Mouse (Mus musculus) 416B (cell line): ENCODE data around the gene Hoxa2.

Source experiments
- DNase-seq: peaks from one replicate; pipeline ENCODE4 v3.0.0; 2011; ENCODE audit warnings: low read depth

Hoxa2 gene

DNA sequence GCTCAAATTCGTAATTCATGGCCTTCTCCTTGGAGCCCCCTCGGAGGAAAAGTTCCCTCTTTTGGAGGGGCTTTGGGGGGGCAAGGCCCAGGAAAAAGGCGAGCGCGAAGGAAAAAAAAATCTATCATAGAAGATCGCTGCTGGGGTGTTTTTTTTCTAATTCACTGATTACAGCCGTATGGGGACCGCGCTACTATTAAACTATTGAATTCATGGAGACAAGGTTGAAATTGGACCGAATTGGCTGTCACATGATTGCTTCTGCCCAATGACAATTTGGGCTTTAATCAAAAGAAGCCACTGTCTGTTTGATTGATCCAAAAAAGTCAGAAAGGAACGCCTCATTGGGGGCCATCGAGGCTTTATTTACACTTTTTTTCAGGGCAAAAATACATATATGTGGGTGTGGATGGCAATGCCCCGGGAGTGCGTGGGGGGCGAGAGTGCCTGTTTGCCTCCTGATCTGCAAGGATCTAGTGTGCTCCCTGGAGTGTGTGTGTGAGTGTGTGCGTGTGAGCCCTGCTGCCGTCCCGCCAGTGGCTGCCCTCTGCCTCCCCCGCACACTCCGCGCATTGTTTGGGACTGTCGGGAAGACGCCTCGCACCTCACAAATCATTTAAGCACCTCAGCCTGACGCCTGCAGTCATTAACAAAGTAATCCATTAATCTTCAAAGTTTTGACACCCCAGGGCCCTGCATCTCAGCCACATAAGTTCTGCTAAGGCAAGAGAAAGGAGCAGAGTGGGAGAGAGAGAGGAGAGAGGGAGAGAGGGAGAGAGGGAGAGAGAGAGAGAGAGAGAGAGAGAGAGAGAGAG, at the start of gene Hoxa2:
Gene Hoxa2 (minus strand): TSS at position 206 of the 815 bp plus-strand sequence.
- DNase-seq, result no peak

DNA sequence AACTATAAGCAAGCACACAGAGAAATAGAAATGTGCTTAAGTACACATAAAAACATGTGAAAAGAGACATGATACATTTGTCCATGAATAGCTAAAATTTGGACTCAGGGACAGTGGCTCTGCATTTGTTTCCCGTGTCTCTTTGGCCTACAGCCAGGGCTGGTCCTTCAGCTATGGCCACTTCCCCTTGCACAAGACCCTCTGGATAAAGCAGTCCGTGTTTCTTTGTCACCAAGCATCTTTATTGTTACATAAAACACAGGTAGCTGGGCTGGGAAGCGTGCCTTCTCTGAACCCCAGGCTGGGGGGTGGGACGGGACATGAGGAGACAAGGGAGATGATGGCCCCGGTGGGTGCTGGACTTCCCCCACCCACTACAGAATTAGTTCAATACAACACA, 49.6 kb upstream of the Hoxa2 start:
- peak; percentile 13 for DNase-seq

DNA sequence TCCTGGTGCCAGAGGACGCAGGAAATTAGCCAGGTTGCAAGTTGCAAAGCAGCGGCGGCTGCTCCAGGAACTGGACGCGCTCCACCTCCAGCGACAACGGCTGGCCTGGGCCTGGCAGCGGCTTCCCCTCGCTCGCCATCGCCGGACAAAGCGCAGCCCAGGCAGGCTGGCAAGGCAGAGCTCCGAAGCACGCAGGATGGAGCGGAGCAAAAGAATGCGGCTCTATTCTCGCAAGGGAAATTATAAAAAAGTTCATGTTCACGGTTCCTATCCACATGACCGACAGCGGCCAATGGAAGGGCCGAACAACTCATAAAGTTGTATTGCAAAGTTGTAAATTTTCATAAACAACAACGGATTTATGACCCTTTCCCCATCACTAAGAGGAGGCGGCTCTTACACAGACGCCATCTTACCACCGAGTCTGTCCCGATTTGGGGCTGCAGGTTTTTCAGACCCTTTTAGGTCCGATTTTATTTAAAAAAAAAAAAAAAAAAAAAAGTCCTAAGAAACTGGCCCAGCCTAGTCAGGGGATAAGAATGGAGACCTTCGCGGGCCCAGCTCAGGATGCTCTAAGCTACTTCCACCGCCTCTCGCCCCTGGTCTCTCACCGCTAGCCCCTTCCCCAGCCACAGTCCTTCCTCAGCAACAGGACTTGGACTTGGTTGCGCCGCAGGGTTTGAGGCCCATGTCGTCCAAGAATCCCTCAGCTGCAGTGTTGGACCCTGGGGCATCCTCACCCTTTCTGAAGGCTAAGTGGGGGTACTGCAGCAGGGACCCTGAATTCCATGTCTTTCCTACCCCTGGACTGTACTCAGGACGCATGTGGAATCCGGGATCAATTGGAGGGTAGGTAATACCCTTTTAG, 48.7 kb upstream of the Hoxa2 start, which contains the start of the genes Hoxa3 and Gm28308:
Gene Hoxa3 (minus strand): TSS at position 218 of the 868 bp plus-strand sequence.
Gene Gm28308 (minus strand): TSS at position 221 of the 868 bp plus-strand sequence.
- no peak for DNase-seq

DNA sequence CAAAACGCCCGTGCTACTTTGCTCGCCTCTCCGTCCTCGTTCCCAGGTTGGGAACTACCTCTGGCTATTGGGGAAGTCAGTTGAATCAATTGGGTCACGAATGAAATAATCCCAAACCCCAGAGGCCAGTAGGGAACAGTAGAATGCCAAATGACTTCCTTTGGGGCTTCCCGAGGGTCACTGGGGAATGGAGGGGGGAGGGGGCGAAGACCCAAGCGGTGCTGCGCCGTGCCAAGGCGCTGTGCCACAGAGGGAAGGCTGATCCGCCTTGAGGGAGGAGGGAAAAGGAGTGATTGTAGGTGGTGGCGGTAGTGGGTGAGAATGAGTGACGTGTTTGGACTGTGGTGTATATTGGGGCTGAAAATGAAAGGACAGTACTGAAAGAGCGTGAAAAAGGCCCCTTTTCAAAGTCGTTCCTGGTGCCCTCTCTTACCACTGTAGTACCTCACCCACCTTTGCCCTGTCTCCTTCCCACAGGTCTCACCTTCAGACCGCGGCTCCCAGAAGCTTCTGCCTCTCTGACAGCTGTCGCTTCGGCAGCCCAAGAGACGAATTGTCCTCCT, 48.0 kb upstream of the Hoxa2 start:
- DNase-seq, result no peak

DNA sequence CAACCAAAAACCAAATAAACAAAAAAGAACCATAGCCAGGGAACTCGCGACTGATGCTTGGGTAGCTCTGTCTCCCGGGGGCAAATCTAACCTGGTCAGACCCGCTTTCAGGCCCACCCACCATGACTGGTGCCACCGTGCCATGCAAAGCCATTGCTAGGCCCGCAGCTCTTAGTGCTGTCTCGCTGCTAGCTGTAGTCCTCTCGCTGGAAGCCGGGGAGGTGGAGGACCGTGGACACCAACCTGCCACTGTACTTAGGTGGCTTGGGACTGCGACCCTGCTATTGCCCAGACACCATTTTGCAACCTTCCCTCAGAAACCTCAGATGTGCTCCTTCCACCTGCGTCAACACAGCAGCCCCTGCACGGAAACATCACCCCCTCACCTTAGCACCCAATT, 47.3 kb upstream of the Hoxa2 start:
- DNase-seq, result no peak

DNA sequence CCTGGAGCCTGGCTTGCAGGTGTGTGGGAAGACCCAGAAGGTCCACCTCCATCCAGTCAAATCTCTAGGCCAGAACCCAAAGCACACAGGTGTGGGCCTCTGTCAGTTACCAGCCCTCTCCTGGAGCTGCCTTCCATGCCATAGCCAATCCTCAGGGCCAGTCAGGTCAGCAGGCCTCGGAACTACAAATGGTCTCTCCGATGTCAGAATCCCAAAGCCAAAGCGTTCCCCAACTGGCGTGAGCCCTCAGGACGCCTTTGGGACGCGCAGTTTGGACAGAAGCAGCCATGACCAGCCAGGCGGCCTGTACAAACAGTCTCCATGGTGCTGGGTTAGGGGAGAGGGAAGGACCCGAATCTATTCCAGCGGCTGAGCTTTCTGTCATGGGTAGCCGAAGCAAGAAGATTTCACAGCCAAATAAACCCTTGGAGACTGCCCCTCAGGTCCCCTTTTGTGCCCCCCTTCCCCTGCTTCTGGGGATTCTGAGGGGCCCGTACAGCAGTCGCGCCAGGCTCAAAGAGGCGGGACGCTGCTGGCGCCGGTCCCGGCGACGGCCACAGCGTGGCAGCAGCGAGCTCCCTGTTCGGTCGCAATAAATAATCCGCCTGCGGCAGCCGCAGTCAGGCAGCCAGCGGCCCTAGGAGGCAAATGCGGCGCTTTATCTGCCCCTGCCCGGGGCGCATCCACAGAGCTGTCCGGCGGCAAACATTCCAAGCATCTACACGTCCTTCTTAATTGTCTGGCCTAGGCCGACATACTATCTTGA, 46.7 kb upstream of the Hoxa2 start:
- peak; percentile 53 for DNase-seq

DNA sequence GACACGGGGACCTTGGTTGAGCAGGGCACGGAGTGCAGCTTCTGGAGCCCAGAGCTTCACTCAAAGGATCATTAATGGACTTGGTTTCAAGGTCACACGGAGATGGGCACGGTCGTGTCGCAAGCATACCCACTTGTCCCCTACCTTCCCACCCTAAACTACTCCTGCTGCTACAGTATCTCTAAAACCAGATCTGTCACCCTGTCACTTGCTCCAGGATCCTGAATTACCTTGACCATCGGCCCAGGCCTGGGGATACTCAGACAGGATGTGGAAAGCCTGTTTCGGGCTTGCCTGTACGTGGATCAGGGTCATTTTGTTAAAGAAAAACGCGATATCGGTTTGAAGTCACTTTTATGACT, 45.0 kb upstream of the Hoxa2 start:
- no peak for DNase-seq

DNA sequence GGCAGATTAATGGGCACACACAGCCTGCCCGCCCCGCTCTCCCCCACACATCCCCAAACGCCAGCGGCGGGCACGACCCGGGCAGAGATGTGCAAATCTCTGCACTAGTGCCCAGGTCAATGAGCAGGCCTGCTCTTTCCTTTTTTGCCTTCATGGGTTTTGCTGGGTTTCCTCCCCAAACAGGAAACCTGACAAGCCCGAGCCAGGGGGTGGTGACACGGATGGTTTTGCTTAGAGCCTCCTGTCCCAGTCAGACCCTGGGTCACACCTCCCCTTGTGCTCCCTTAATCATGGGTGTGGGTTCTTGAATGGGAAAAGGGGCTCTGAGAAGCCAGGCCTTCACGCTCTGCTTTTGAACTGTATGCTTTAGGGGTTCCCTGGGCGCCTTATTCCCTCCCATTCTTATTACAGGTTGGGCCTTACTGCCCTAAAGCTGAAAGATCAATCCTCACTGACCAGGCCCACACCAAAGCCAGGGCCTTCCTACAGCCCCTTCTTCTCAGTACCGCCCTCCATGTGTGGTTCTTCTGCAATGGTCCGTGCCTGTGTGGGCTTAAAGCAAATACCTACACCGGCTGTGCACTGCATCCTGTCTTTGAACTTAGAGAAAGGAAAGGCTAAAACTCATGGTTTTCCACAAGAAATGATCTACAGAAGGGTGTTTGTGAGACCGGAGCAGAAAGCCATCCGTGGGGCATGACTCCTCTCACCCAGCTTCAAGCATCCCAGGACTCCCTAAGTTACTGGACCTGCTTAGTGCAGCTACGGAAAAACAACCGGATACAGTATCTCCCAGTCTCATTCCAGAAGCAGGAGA, 44.4 kb upstream of the Hoxa2 start:
- DNase-seq, result no peak

DNA sequence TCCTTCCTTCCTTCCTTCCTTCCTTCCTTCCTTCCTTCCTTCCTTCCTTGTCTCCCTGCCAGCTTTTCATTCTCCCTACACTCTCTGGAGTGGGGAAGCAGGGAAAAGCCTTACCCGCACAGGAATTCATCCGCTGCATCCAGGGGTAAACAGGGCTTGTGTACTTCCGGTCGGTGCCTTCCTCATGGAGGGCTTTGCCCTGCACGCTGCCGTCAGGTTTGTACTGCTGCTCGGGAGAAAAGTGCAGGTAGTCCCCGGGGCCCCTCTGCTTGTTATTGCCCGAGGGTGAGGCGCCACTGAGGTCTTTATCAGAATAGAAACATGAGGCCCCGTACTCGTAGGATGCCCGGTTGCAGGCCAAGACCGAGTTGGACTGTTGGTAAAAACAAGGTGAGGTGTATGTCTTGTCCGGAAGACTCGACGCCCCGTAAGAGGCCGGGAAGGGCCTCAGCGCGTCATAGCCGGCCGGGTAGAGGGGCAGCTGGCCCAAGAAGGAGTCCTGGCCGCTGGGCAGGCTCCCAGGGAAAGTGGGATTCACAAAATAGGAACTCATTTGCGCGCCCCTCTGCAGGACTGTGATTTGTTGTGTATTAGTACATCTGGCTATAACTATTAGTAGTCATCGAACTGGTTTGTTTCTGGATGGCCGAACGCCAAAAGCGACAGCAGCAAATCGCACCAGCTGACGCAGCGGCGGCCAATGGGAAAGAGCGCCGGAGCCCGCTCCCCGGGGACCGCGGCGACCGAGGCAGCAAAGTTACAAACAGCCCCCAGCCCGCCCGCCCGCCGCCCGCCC, 43.6 kb upstream of the Hoxa2 start, which contains the start of gene Hoxa6:
Gene Hoxa6 (minus strand): TSS at position 651 of the 796 bp plus-strand sequence.
- no peak for DNase-seq

DNA sequence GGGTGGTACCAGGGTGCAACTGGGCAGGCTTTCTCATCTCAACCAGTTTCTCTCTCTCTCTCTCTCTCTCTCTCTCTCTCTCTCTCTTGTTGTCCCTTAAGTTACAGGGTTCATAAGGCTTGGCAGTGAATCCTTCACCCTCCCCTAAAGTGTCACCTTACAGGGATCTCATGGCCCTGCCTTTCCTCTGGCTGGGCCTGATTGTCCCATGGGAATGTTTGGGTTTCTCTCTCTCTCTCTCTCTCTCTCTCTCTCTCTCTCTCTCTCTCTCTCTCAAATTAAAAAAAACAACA, 43.0 kb upstream of the Hoxa2 start:
- no peak for DNase-seq

DNA sequence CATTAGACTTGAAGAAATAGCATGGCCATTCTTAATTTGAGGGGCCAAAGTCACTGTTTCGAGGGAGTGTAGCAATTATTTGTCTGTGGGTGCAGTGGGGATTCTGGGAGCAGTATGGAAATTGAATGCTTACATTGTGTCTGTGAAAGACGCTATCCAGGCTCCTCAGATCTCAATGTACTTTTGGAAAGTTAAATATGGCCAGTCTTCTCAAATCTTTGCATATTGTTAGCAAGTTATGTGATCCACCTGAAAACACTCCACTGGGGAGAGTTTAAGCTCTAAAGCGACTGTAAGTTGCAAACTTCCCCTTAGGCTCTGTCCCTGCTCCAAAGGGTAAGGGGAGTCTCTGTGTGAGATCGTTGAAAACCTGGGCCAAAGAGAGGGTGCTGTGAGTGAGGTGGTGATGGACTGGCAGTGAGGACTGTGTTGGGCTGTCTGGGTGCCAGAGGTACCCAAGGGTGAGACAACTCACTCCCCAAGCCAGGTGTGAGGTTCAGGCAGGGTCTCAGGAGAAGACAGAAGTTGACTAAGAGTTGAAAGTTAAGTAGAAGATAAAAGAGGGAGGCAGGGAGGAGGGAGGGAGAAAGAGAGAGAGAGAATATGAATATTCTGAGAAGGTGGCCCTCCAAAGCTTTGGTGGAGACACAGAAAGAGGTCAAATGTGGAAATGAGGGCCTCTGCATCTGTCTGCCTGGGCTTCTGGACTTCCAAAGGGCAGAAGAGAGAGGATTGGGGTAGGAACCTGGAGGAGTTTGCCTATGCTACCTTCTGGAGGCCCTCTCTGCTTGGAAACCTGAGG, 42.5 kb upstream of the Hoxa2 start:
- DNase-seq, result no peak

DNA sequence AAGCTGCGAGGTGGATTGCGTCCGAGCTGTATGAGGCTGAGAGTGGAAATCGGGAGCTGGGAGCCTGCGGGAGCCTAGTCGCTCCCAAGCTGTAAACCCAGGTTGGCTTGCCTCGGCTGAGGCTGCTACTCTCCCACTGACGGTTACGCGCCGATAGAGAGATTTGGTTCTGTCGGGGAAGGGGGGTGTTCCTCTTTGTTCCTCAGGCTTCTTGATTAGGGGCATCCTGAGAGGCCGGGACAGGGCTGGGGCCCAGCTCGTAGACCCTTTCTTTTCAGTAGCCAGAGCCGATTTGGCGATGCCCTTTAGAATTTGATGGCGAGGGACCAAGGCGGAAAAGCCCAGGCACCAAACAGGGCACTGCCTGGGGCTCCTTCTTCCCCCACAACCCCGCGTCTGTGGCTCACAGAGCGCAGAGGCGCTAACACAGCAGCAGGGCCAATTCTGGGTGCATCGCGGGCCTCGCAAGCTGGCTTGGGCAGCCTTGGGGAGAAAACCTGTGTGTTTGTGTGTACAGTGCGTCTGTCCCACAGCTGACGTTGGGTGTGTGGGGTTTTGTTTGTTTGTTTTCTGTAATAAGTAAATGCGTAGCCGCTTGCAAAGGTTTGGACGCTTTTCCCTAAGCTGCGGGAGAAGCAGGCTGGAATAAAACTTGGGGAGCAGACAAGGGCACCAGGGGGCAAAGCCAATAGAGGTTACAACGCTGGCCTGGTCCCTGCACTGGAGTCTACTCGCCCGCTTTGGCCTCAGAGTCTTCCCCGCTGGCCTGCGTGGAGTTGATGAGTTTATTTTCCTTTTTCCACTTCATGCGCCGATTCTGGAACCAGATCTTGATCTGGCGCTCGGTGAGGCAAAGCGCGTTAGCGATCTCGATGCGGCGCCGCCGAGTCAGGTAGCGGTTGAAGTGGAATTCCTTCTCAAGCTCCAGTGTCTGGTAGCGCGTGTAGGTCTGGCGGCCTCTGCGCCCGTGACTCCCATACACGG, 41.3 kb upstream of the Hoxa2 start:
- DNase-seq, result no peak

DNA sequence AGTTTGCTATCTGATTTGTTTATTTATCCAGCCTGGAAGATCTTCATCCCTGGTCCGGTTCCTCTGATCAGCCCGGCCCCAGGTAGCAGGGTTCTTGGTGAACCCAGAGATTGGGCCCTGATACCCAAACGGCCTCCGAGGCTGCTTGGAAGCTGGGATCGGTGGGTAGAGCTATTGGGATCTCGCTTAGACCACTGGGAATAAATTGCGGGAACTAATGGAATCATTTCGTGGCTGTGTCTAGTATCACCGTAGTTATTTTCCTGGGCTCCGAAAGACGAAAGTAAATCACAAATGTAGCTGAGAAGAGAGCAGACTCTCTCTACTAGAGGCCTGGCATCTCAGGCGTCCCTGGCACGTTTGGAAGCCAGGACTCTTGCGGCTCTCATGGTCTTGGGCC, 40.6 kb upstream of the Hoxa2 start:
- no peak for DNase-seq

DNA sequence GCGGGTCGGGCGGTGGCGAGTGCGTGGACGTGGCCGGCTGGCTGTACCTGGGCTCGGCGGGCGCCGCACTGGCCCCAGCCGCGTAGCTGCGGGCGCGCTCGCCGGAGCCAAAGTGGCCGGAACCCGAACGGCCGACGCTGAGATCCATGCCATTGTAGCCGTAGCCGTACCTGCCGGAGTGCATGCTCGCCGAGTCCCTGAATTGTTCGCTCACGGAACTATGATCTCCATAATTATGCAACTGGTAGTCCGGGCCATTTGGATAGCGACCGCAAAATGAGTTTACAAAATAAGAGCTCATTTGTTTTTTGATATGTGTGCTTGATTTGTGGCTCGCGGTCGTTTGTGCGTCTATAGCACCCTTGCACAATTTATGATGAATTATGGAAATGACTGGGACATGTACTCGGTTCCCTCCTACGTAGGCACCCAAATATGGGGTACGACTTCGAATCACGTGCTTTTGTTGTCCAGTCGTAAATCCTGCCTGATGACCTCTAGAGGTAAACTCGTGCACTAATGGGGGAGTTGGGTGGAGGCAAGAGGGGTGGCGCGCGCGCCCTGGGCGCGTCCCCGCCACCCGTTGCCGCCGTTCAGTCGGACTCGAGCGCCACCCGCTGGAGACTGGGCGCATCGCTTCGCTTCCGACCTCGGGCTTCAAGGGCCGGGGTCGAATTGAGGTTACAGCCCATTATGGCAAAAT, 39.6 kb upstream of the Hoxa2 start, which contains the start of gene Hoxa5:
Gene Hoxa5 (minus strand): TSS at position 538 of the 703 bp plus-strand sequence.
- no peak for DNase-seq

DNA sequence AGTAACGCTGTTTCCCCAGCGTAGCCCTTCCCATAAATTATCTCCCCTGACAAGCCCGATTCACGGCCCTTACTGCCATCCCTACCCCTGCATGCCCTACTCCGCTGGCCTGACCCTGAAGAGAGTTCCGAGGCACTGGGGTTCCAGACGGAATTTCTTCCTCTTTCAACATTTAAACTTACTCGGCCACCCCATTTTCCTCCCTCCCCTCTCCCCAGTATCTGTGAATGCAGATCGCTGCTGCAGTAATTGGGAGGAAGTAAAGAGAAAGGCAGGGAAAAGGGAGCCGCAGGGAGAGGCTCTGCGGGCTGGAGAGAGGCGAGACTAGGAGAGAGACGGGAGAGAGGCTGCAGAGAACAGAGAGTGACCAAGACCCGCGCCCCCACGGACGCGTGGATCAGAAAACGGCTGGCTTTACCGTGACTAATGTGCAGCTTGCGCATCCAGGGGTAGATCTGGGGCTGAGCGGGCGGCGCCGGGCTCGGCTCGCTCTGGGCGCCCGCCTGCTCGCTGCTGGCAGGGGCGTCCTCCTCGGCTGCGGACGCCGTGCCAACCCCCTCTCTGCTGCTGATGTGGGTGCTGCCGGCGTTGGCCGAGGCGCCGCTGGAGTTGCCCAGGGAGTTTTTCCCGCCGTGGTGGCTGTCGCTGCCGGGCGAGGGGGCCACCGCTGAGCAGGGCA, 38.9 kb upstream of the Hoxa2 start:
- no peak for DNase-seq

DNA sequence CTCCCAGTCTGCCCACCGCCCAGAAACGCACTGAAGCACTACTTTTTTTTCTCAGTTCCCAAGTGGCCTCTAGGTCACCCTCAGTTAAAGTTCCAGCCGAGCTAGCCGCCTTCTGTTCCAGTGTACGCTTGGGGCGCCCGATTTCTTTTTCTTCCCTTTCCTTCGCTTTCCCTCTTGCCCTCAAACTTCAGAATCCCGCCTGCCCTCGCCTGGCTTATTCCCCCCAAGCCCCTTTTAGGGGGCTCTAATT, 38.4 kb upstream of the Hoxa2 start:
- DNase-seq, result no peak

DNA sequence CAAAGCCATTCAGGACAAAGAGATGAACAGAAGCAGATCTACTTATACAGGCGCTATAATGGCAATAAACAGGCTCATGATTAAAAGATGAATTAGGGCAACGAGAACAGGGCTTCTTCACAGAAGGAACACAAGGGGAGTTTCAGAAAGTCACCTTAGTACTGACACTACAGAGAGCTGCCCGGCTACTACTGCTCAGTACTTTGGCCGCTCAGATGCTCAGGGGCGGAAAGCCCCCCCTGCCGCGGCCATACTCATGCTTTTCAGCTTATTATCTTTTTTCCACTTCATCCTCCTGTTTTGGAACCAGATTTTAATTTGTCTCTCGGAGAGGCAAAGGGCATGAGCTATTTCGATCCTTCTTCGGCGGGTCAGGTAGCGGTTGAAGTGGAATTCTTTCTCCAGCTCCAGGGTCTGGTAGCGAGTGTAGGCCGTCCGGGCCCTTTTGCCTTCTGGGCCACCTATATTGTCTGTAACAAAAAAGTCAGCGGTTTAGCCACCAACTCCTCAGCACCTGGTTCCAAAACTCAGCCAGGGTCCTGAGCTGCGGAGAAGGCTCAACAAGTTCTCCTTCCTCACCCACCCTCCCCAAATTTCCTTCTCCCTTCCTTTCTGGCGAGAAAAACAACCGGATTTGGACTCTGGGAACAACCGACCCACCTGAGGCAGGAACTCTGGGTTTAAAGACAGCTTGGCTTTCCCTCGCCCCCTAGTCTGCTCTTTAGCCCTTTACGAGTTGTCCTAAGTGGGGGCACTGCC, 37.9 kb upstream of the Hoxa2 start:
- no peak for DNase-seq
